Mouse (Mus musculus) kidney, postnatal 25 days (tissue): ENCODE data around the gene Card10.

Source experiments
- DNase-seq, 2 experiments: peaks; one replicate each; pipeline ENCODE4 v3.0.0; 2021; ENCODE audit warnings: mixed read lengths in 2 of 2

Card10 gene

DNA sequence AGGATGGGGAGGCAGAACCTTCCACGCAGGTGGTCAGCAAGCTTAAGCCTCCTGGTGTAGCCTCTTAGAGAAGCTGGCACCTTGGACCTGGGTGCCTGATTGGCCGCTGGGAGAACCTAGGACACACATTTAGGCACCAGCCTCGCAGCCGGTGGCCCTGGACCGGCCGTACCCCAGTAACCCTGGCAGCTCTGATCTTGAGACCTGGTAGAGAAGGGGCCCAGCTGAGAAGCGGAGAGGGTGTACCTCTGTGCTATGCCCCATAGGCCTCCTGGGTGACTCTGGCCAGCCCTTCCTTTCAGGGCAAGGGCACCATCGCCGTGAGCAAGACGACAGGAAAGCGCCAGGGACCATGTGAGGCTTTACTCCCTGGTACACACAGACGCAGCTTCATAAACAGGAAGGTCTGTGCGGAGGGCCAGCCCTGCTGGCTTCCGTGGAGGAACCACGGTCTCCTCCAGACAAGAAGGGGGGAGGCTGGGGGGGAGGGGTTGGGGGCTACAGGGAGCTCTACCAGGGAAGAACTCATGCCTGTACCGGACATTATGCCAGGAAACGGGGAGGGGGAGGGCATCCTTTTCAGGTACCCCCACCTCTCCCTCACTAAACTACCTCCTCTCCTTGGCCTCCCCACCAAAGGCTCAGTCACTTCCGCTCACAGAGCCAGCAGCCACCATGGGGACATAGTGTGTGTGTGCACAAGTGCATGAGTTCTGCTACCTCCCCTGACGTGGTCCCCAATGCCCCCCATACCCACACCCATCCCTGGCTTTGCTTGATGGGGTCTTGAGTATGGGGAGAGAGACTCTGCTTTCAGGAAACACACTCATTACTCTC lies 31.1 kb downstream of the Card10 start:
- DNase-seq = peak; percentile 71 to 85

DNA sequence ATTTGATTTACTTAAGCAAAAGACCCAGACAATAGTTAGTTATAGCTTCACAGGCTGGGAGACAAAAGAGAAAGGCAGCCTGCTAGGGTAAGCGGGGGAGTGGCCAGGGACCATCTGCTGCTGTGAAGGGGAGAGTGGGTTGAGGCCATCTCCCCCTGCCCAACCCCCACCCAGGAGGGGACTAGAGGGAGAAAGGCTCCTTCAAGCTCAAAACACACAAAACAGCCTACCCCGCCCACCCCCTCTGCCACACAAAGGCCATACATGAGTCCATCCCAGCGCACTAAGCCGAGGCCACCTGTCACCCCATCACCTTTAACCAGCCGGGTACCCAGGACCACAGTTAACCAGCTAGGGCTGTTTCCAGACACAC lies 31.9 kb downstream of the Card10 start:
- no peak for DNase-seq

DNA sequence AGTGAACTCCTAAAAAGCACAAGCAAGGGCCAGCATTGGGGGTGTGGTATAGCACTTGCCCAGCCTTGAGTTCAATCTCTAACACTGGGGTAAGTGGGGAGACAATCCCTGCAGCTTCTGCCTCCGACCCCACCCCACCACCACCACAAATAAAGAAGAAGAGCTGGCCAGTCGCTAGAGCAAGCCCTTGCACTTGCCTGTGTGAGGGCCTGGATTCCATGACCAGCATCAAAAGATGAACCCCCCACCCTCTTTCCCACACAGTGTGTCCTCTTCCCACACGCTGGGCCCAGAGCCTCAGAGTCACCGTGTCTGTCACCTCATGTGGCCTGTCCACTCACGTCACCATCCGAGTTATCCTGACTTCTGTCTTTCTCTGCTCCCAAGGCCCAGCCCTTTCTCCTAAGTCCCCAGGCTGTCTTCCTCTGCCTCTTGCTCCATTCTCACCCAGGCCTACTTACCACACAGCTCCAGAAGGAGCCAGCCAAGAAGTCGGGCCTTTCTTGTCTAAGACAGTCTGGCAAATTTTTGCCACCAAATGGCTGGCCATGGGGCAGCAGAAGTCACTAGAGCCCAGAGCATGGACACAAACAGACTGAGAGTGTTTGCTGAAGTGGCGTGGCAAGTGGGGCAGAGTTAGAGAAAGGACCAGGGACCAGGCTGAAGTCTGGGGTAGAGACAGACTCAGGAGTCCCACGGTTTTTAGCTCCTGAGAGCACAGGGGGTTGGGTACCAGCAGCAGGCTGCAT lies 32.4 kb downstream of the Card10 start:
- no peak for DNase-seq

DNA sequence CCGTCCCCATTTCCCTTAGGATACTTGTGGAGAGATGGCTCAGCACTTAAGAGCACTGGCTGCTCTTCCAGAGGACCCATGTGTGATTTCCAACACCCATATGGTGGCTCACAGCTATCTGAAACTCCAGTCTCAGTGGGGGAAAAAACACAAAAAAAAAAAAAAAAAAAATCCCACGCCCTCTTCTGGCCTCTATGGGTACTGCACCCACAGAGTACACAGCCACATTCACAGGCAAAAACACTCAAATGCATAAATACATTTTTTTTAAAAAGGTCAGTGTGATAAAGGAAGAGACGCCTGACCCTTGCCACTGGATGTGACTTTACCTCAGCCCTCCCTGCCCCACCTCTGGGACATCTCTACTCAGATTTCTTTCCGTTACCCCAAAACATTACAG lies 33.8 kb downstream of the Card10 start:
- no peak for DNase-seq

DNA sequence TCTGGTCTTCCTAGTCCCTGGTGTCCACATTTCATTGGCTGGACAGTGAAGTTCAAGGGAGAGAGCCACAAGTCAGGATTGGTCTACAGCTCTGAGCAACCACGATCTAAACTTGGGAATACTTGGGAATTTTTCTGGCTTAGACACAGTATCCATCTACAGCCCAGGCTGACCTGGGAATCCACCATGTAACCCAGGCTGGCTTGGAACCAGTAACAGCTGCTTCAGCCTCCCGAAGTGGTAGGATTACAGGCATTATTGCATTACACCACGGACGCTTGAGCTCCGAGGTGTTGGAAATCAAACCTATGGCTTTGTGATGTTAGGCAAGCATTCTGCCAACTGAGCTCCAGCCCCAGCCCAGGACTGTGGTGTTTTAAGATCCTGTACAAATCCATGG lies 39.1 kb downstream of the Card10 start:
- DNase-seq = no peak

DNA sequence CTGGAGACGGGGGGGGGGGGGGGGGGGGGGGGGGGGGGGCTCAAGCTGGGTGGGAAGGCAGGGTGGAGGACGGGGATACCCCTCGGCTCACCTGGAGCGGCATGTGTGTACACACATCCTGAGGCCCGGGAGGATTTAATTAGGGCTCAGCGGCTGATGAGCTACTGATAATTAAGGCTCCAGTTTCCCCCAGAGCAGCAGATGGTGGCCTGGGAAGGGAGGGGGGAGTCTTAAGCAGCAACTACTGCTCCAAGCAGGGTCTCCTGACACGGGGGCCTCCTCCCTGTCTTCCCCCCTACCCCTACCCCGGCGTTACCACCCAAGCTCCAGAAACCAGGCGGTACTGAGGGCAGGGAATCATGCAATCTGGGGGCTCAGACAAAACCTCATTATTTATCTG lies 39.6 kb downstream of the Card10 start:
- DNase-seq = peak in 1 of 2 experiments; percentile 19

DNA sequence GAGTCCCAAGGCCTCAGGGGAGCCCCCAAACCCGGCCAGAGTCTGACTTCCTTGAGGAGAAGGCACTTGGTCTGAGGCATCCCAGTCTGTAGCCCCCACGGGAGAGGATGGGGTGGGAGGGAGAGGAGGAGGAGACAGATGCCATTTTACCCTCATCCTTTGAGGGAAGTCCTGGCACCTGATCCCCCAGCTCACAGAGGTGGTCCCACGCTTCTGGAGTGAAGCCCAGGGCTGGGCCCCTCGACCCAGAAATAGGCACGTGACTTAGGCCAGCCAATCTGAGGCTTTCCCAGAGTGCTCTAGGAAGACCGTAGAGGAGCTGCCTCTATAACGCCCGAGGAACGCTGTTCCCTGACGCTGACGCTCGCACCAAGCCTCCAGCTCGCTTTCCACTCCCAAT lies 41.7 kb downstream of the Card10 start:
- DNase-seq = no peak

DNA sequence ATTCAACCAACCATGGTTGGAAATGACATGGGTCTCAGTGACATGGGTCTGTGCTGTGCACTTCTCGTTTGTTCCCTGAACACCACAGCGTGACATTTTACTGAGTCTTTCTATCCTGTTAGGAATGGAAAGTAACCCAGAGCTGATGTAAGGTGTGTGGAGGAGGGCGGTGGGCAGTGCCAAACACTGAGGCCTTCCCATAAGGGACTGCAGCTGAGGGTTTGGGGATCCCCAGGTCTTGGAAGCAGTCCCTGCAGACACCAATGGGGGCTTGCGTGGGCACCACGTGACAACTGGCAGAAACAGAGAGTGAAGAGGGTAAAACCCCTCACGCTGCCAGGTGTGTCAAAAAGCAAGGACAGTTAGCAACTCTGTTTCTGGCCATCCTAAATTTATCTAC lies 44.7 kb downstream of the Card10 start:
- DNase-seq = no peak

DNA sequence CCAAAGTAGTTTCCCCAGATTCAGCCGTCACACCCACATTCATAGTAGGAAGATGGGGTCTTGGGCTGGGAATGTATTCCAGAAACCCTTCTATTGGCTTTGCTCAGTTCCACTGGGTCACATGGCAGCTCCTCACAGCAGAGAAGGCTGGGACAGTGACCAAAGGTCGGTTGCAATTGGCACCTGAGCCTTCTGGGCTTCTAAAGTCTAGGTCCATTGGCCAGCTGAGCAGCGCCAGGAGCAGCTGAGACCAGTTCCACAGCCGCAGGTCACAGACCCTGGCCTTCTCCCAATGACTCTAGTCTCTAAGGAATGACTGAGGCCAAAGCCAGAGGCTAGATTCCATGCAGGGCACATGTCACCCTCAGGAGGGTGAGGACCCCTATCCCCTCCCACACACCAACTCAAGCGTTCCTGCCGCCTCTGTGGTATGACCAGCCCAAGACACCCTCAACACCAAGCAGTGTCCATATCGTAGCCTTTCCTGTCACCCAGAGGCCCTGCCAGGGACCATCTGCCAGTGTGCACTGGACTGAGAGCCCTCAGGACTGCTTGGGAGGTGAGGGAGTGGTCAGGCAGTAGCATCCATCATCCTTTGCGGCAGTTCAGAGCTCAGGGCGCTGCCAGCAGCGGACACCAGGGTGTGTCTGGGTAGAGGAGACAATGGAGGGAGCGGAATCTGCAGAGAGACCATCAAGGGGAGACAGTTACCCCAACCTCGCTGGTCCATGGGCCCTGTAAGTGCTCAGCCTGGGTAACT lies 46.7 kb downstream of the Card10 start:
- DNase-seq = peak; percentile 75 to 90

DNA sequence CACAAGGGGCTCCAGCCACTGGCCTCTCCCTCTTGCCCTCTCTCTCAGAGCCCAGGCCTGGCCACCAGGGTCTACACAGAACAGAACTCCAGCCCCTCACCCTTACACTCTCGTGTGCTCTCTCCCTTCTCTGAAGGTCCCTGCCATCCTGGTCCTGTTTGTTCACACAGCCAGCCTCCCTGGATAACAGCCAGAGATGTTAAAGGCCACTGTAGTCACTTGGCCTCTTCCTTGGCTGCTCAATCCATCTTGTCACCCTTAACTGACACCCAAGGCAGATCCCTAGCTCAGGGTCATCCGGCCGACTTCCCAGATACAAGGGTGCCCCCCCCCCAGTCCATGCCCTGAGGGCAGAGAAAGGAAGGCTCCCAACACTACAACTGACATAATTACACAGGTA lies 47.6 kb downstream of the Card10 start:
- DNase-seq = peak in 1 of 2 experiments; percentile 35

DNA sequence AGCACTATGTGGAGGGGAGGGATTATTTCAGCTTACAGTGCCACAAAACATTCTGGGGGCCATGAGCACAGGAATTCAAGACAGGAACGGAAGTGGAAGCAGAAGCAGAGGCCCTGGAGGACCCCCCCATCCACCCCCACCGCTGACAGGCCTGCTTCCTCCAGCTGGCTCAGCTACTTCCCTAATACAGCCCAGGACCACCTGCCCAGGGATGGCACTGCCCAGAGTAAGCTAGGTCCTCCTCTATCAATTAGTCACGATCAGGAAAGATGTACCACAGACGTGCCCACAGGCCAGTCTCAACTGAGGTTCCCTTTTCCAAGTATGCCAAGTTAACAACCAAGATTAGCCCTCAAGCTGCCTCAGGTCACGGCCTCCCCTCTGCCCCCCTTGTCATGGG lies 48.7 kb downstream of the Card10 start:
- DNase-seq = no peak

DNA sequence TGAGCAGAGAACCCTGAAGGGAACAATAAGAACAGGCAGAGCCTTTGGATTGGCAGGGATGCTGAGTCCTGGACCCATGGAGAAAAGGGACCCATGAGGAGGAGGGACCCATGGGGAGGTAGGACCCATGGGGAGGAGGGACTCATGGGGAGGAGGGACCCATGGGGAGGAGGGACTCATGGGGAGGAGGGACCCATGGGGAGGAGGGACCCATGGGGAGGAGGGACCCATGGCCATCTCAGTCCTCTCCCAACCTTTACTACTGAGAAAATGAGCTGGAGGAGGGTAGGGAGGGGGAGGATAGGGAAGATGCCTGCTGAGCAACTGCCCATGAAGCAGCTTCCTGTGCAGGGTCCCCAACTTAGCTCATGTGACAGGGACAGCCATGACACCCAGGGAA lies 49.9 kb downstream of the Card10 start:
- no peak for DNase-seq

DNA sequence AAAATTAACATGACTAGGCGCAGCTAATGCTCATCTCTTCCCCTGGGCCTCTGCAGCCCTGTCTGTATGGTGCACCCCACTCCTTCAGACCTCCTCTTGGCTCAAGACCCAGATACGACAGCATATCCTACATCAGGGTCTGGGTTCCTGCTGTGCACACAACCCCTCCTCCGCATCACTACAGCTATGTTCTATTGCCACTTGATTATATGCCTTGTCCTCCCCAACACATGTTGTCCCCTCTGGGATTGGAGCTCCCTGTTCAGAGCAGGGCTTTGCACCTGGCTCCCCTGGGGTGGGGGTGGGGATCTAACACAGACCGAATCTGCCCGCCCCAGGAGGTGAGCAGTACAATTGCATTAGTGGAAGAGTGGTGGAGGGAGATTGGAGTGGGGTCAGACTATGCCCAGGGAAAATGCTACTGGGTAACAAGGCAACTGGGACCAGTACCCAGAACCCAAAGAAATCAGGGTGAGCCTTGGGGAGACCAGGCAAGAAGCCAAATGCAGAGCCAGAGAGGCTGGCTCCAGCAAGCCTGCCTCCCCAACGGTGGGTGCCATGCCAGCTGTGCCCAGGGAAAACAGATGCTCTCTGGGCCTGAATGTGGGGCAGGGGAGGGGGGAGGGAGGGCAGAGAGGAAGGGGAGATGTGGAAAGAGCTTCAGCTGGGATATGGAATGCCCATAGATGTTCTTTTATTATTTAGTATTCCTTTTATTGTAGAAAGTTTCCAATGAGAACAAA lies 52.1 kb downstream of the Card10 start:
- no peak for DNase-seq

DNA sequence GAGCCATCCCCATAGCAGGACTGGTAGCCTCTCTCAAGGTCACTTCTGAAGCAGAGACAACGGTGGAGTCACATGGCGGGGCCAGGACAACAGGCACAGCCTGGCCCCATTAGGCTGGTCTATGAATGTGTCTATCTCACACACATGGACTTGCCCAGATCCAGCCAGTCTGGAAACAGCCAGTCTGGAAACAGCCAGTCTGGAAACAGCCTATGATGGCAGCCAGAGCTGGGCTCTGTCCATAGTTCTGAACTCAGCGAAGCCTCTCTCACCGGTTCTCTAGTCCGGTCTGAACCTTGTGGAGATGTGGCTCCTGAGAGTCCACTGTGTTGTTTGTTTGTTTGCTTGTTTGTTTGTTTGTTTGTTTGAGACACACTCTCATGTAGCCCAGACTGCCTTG lies 53.0 kb downstream of the Card10 start:
- DNase-seq = peak in 1 of 2 experiments; percentile 37

DNA sequence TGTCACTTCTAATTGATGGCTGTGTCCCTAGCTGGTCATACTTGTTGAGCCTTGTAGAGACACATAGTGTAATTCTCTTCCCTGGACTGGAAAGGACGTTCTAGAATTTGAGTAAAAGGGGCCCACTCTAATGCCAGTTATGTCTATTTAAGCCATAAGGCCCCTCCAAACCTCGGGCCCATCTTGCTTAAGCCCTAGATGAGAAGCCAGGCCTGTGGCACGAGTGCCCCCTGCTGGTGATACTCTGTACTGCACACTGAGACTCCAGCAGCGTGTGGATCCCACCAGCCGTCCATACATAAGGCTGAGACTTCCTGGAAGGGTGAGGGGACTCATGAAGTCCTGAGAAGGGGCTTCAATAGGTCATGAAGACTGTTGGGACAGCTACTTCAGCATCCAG lies 58.6 kb downstream of the Card10 start:
- DNase-seq = peak in 1 of 2 experiments; percentile 82

DNA sequence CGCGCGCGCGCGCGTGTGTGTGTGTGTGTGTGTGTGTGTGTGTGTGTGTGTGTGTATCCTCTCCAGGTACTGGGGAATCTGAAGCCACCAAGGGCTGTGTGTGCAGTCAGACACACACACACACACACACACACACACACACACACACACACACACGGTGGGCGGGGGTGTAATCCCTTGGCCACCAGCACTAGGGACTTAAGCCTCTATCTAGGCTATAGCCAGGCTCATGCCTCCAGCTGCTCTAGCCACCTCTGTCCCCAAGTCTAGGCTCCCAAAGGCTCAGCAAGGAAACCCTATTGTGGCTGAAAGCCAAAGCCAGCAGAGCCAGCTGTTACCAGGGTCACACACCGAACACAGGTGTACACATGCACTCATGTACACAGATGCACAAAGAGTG lies 60.0 kb downstream of the Card10 start:
- DNase-seq = no peak

DNA sequence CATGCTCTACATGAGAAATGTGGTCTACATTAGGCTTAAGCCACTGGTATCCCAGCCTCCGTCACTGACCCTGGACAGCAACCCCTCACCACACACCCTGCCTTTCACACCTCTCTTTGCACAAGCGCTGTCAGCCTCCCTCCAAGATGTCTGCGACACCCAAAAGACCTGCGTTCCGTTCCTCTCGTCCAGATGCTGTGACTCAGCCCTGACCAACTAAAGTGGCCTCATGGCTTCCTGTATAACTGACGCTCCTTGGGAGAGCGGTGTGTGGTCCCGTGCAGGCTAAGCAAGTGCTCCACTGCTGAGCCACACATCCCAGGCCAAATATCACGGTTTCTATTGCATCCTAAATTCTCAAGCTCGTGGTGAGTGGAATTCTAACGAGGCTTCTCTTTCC lies 62.2 kb downstream of the Card10 start:
- DNase-seq = no peak

DNA sequence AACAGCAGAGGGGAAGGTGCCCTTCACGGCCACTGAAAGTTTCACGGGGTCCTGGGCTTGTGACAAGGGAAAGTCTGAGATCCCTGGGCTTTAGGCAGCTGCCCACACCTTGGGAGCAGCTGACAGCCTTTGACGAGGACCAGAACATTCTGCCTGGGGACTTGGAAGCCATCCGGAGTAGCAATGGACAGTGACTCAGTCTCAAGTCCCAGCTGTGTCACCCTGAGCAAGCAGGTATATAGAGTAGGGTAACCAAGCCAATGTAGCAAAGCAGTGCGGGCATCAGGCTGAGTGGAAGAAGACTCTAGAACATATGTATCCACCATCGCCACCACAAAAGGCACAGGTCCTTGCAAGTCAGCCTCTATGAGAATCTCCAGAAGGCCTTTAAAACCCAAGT lies 65.7 kb downstream of the Card10 start:
- DNase-seq = no peak

DNA sequence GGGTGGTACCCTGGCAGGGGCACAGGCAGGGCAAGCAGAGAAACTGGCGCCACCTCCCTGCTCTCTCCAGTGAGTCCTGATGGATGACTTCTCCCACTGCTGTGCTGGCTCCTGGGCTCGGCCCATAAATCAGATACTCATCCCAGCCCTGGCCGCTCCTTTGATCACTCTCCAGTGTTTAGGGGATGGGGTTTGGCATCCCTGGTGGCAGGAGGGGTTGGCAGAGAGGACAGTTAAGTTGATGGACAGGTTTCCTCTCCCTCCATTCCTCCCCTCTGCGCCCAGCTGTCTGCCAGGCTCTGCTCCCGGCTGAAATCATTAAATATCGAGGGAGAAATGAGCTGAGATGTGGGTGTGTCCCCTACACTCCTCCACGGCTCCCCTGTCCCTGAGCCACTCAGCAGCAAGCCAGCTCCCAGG lies 66.2 kb downstream of the Card10 start:
- DNase-seq = no peak

DNA sequence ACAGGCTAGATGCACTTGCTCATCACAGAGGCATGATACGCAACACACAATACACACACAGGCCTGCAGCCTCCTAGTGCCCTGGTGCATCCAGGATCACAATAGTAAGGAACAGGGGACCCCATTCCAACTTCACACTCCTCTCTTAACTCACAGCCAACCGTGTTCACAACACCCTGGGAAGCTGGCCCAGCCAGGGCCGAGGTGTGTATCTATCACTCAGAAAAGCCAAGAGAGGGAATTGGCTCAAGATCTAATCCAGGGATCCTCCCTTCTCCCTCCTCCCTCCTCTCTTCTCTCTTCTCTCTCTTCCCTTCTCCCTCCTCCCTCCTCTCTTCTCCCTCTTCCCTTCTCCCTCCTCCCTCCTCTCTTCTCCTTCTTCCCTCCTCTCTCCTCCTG lies 66.7 kb downstream of the Card10 start:
- no peak for DNase-seq

DNA sequence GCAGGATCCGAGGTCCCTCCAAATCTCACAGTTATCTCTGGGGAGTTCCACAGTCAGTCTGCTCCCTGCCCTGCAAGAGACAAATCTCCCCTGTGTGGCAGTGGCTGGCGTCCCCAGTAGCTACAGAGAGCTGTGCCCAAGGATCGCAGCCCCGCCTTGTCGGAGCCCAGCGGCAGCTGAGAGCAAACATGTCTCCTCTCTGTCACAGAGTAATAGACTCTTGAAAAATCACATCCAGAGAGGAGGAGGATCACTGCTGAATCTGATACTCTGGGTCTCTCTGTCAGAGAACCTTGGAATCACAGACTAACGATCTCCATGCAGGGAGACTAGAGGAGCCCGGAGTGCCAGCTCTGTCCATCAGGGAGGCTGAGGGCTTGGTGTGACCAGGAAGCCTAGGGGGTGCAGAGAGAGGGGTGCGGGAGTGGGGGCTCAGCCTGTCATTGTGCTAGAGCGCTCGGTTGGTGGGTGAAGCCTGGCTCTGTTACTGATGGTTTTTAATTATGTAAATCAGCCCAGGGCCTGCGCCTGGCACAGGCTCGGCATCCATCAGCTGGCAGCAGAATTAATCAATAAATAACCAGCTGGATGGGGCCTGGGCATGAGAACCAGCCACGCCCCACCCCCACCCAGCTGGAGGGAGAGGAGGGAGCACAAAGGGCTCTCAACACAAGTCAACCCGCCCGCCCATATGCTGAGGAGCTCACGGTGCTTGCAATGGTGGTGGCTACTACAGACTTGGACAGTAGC lies 67.2 kb downstream of the Card10 start:
- peak; percentile 34 to 73 for DNase-seq

DNA sequence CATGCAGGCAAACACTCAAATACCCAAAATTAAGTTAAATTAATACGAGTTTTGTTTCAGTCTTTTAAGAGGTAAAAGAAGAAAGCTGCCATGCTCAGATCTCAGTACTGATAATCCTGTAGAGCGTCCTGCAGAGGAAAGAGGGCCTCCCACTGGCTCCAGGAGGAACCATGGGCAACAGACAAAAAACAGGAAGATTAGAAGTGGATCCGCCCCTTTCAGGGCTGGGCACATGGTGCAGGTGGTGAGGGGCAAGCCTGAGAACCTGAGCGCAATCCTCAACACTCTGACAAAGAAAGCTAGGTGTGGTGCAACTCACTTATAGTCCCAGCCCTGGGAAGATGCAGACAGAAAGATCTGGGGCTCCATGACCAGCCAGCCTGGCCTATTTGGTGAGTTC lies 71.0 kb downstream of the Card10 start:
- DNase-seq = no peak
